Mouse (Mus musculus): Measurements from ENCODE around the gene Aasdh.

GRCm38 (mm10) chr5:76952112-76953040 is 47.1 kb upstream of the Aasdh start:
- TF ChIP-seq GATA1 (IDR thresholded peaks at IDR 0.05; ENCODE audit: borderline replicate concordance, low read length) (no peak), FLI1 (IDR thresholded peaks at IDR 0.05; ENCODE audit: low read length) (no peak)

All from megakaryocyte, embryonic 14.5 days (primary cell).